Mouse (Mus musculus): Measurements from ENCODE around the gene Myh6. TPM values are rescaled to one million over a fixed set of nuclear protein-coding genes. Genes with fewer than 3 reads are reported as not detected.

Myh6 gene
- polyA plus RNA-seq, 3 experiments from 2014 or later = not detected

Other genes with a start within 250 kb of the Myh6 start
- under 1 TPM in 2 of 3 experiments, not detected in 1; 0.20 to 0.29 TPM for gene Slc7a8, start 185.0 kb downstream of the Myh6 start, polyA plus RNA-seq (2017; shearing (Covaris generic))
- not detected for gene Rnf212b, start 152.8 kb downstream of the Myh6 start, polyA plus RNA-seq (2017; shearing (Covaris generic))
- gene Homez, start 96.0 kb downstream of the Myh6 start, polyA plus RNA-seq (2017; shearing (Covaris generic)) = 1 to 10 TPM; 2.1 to 8.4 (median 7.9) TPM
- 1 to 10 TPM in 2 of 3 experiments, not detected in 1; 2.4 to 4.1 TPM for gene Ppp1r3e, start 89.4 kb downstream of the Myh6 start, polyA plus RNA-seq (2017; shearing (Covaris generic))
- gene Bcl2l2, start 83.5 kb downstream of the Myh6 start, polyA plus RNA-seq (2017; shearing (Covaris generic)) = 1 to 10 TPM; 1.3 to 2.1 (median 1.7) TPM
- 1 to 10 TPM in 1 of 3 experiments, not detected in 2; 1.6 TPM for gene Gm20521, start 83.5 kb downstream of the Myh6 start, polyA plus RNA-seq (2017; shearing (Covaris generic))
- 10 to 100 TPM; 18.6 to 36.8 (median 22.6) TPM for gene Pabpn1, start 74.4 kb downstream of the Myh6 start, polyA plus RNA-seq (2017; shearing (Covaris generic))
- 1 to 10 TPM in 2 of 3 experiments, under 1 TPM in 1; 0.25 to 1.6 (median 1.4) TPM for gene Slc22a17, start 53.8 kb downstream of the Myh6 start, polyA plus RNA-seq (2017; shearing (Covaris generic))
- not detected for gene Efs, start 40.8 kb downstream of the Myh6 start, polyA plus RNA-seq (2017; shearing (Covaris generic))
- gene Il25, start 34.2 kb downstream of the Myh6 start, polyA plus RNA-seq (2017; shearing (Covaris generic)) = not detected
- not detected for gene Cmtm5, start 30.7 kb downstream of the Myh6 start, polyA plus RNA-seq (2017; shearing (Covaris generic))
- not detected for gene Gm17428, start 10.0 kb upstream of the Myh6 start, polyA plus RNA-seq (2017; shearing (Covaris generic))
- gene Myh7, start 27.7 kb upstream of the Myh6 start, polyA plus RNA-seq (2017; shearing (Covaris generic)) = not detected
- gene Ngdn, start 48.5 kb upstream of the Myh6 start, polyA plus RNA-seq (2017; shearing (Covaris generic)) = 100 to 1,000 TPM; 177 to 182 (median 181) TPM
- 1 to 10 TPM; 4.1 to 4.9 (median 4.2) TPM for gene Zfhx2, start 125.4 kb upstream of the Myh6 start, polyA plus RNA-seq (2017; shearing (Covaris generic))
- 10 to 100 TPM in 1 of 3 experiments, 1 to 10 TPM in 2; 7.8 to 12.1 (median 9.3) TPM for gene Thtpa, start 127.9 kb upstream of the Myh6 start, polyA plus RNA-seq (2017; shearing (Covaris generic))
- 100 to 1,000 TPM; 103 to 111 (median 110) TPM for gene Ap1g2, start 139.7 kb upstream of the Myh6 start, polyA plus RNA-seq (2017; shearing (Covaris generic))
- not detected for gene Jph4, start 150.0 kb upstream of the Myh6 start, polyA plus RNA-seq (2017; shearing (Covaris generic))

Data from inflammation-experienced regulatory T-cells, adult 6 months (primary cell).